11 mouse cellular contexts compared by ENCODE assay signal in genomic region chr3:104142376-104142775, GRCm38 (mm10).
DNase-seq lines count a peak whose midpoint lies in the region; ATAC-seq and TF ChIP-seq lines count a peak whose summit lies in the region.
"Had no signal": no experiment of that assay in that cellular context is flagged by ENCODE, and none has a peak within 500 bp of the region (broad histone marks: within the 10 kb centered on the region; RNA-seq: fewer than 3 reads in every experiment).

No protein-coding gene starts in this region.

- H3K9me3 ChIP-seq in heart, postnatal 0 days (replicated peaks; ENCODE audit: control insufficient read depth, low read length): no peaks in the 10 kb centered on the region
- no peaks in the 10 kb centered on the region for H3K9me3 ChIP-seq in stomach, embryonic 14.5 days (ENCODE audit: control insufficient read depth, low read depth, low read length)
- no peaks in the 10 kb centered on the region for H3K9me3 ChIP-seq in hindbrain, embryonic 13.5 days

- intact Hi-C loops in heart, postnatal 25 days (cut with DNase I): no loop called here

- no peak for TF ChIP-seq EP300 in heart, postnatal 0 days (IDR thresholded peaks at IDR 0.05; ENCODE audit: low read depth)

- peak overlapping the region; percentile 16; the same call in 1 of the 2 replicates for H3K4me2 ChIP-seq in heart, postnatal 0 days (ENCODE audit: low read depth, low read length)
- H3K4me2 ChIP-seq in stomach, embryonic 14.5 days (replicated peaks; ENCODE audit: low read depth, low read length): no peak overlapping the region
- H3K4me2 ChIP-seq in hindbrain, embryonic 13.5 days: no peak overlapping the region

- H3K4me1 ChIP-seq in heart, postnatal 0 days (ENCODE audit: control insufficient read depth, insufficient read depth): peaks cover 14% of the 10 kb centered on the region; the same call in 1 of the 2 replicates
- H3K4me1 ChIP-seq in liver, adult 2 months (ENCODE audit: control insufficient read depth, insufficient read depth, low read length): peaks cover 13% of the 10 kb centered on the region
- no peaks in the 10 kb centered on the region for H3K4me1 ChIP-seq in stomach, embryonic 14.5 days (ENCODE audit: control insufficient read depth, insufficient read depth, low read length)
- no peaks in the 10 kb centered on the region for H3K4me1 ChIP-seq in hindbrain, embryonic 13.5 days (replicated peaks)

- H3K27me3 ChIP-seq in heart, postnatal 0 days (ENCODE audit: control insufficient read depth, insufficient read depth, low read length): no peaks in the 10 kb centered on the region
- no peaks in the 10 kb centered on the region for H3K27me3 ChIP-seq in liver, adult 2 months (ENCODE audit: control insufficient read depth, insufficient read depth, low read length)
- H3K27me3 ChIP-seq in stomach, embryonic 14.5 days (ENCODE audit: control insufficient read depth, insufficient read depth, low read length): no peaks in the 10 kb centered on the region
- H3K27me3 ChIP-seq in hindbrain, embryonic 13.5 days: no peaks in the 10 kb centered on the region

- H3K27ac ChIP-seq in heart, postnatal 0 days (ENCODE audit: low read depth): peak overlapping the region; percentile 70
- peak overlapping the region; percentile 77 for H3K27ac ChIP-seq in liver, adult 2 months (replicated peaks; ENCODE audit: insufficient read depth, low read depth, low read length)
- H3K27ac ChIP-seq in stomach, embryonic 14.5 days (ENCODE audit: low read length): no peak overlapping the region
- no peak overlapping the region for H3K27ac ChIP-seq in layer of hippocampus, adult 2 months
- H3K27ac ChIP-seq in hindbrain, embryonic 13.5 days: no peak overlapping the region

- no peak for TF ChIP-seq POLR2A in liver, adult 2 months (IDR thresholded peaks at IDR 0.05; ENCODE audit: extremely low read depth, insufficient read depth, low read length)

- TF ChIP-seq CTCF in heart, postnatal 0 days (IDR thresholded peaks at IDR 0.05; ENCODE audit: low read depth): no peak
- TF ChIP-seq CTCF in liver, adult 2 months (IDR thresholded peaks at IDR 0.05; ENCODE audit: low read depth, low read length): no peak
- no peak for TF ChIP-seq CTCF in layer of hippocampus, adult 2 months (conservative IDR thresholded peaks at IDR 0.05)

- H3K36me3 ChIP-seq in heart, postnatal 0 days (replicated peaks; ENCODE audit: control insufficient read depth, insufficient read depth, low read length): no peaks in the 10 kb centered on the region; the same call in 1 of the 2 replicates
- no peaks in the 10 kb centered on the region for H3K36me3 ChIP-seq in liver, adult 2 months (ENCODE audit: control insufficient read depth, insufficient read depth, low read length)
- H3K36me3 ChIP-seq in stomach, embryonic 14.5 days (ENCODE audit: control insufficient read depth, insufficient read depth, low read length): no peaks in the 10 kb centered on the region
- no peaks in the 10 kb centered on the region for H3K36me3 ChIP-seq in hindbrain, embryonic 13.5 days

- no peak overlapping the region for H3K4me3 ChIP-seq in heart, postnatal 0 days (ENCODE audit: low read depth, low read length)
- no peak overlapping the region for H3K4me3 ChIP-seq in liver, adult 2 months (ENCODE audit: insufficient read depth, low read depth, low read length)
- no peak overlapping the region for H3K4me3 ChIP-seq in stomach, embryonic 14.5 days (ENCODE audit: low read depth, low read length)
- no peak overlapping the region for H3K4me3 ChIP-seq in layer of hippocampus, adult 2 months
- no peak overlapping the region for H3K4me3 ChIP-seq in hindbrain, embryonic 13.5 days
- H3K4me3 ChIP-seq: erythroblast, embryonic 14.5 days had no signal

- peak; percentile 89 for ATAC-seq in heart, postnatal 0 days (ENCODE audit: insufficient read depth, low read depth)
- 0 out of 2 replicates have a peak, but pooled peaks have one; percentile 63 for ATAC-seq in stomach, embryonic 14.5 days (ENCODE audit: insufficient number of reproducible peaks, insufficient read depth, low FRiP score, low read depth)
- ATAC-seq in hindbrain, embryonic 13.5 days (ENCODE audit: low FRiP score): no peak
- ATAC-seq: CD4-positive, CD25-positive, alpha-beta regulatory T cell, adult 4 months had no signal

- H3K9ac ChIP-seq in heart, postnatal 0 days (replicated peaks; ENCODE audit: low read depth, low read length): no peak overlapping the region
- H3K9ac ChIP-seq in liver, adult 2 months (ENCODE audit: low read depth, low read length): no peak overlapping the region
- no peak overlapping the region for H3K9ac ChIP-seq in stomach, embryonic 14.5 days (replicated peaks; ENCODE audit: low read depth, low read length)
- no peak overlapping the region for H3K9ac ChIP-seq in hindbrain, embryonic 13.5 days

- peak; percentile 89 for DNase-seq in heart, adult 11 months
- no peak for DNase-seq in heart, postnatal 25 days (ENCODE audit: low spot score)
- peak; percentile 81 for DNase-seq in heart, postnatal 0 days (ENCODE audit: low spot score)
- DNase-seq in liver, adult 2 months (ENCODE audit: extremely low read depth, low read depth, low spot score): peak; percentile 94
- DNase-seq in layer of hippocampus, adult 2 months (ENCODE audit: low spot score in 2 of 2): no peak
- no peak for DNase-seq in spleen, adult 12 weeks (ENCODE audit: low spot score)
- DNase-seq: cerebellum, adult 2 months had no signal

- 12% methylated on average over 4 of the region's 4 CpGs for WGBS in heart, postnatal 0 days
- 15% methylated on average over 4 of the region's 4 CpGs for WGBS in liver, adult 2 months
- WGBS in stomach, embryonic 14.5 days: 14% methylated on average over 4 of the region's 4 CpGs
- WGBS in hindbrain, embryonic 13.5 days: 50% methylated on average over 4 of the region's 4 CpGs

- peaks cover 16% of the 10 kb centered on the region for H3K79me2 ChIP-seq in liver, adult 2 months (ENCODE audit: control insufficient read depth, insufficient read depth, low read length)

Comparison
In these comparisons a context has a peak if more than half of its experiments do, and no peak if none do; other contexts are left out.
1. DNase-seq: peak in heart, adult 11 months (single experiment), heart, postnatal 0 days (single experiment) and liver, adult 2 months (single experiment); none in heart, postnatal 25 days (single experiment), layer of hippocampus, adult 2 months (0 of 2) and spleen, adult 12 weeks (single experiment).
2. H3K27ac ChIP-seq: peak in heart, postnatal 0 days (single experiment) and liver, adult 2 months (single experiment); none in stomach, embryonic 14.5 days (single experiment), layer of hippocampus, adult 2 months (single experiment) and hindbrain, embryonic 13.5 days (single experiment).